Mouse (Mus musculus) kidney, postnatal 0 days (tissue): Measurements from ENCODE around the gene Fndc1. TPM values are rescaled to one million over a fixed set of nuclear protein-coding genes. Genes with fewer than 3 reads are reported as not detected.

Source experiments
- ATAC-seq: fragments of 200-750 bp; cut with Nextera tagmentation; replicated peaks from 2 replicates; pipeline ENCODE4 v1.8.0; 2017; ENCODE audit warnings: low read depth, moderate number of reproducible peaks, moderate TSS enrichment, moderate library complexity; ENCODE audit not compliant: low FRiP score
- DNase-seq: peaks from one replicate; pipeline ENCODE4 v3.0.0-alpha.2; 2016; ENCODE audit warnings: low spot score
- H3K27ac ChIP-seq: fragments of 300-500 bp; sonication (generic); 2 replicates; pipeline ENCODE4 v1.5.1; 2014; ENCODE audit warnings: mild to moderate bottlenecking
- H3K27me3 ChIP-seq: fragments of 300-500 bp; sonication (generic); 2 replicates; pipeline ENCODE4 v1.6.1; 2014; ENCODE audit warnings: low read length, mixed read lengths; ENCODE audit not compliant: insufficient read depth
- H3K36me3 ChIP-seq: fragments of 300-500 bp; sonication (generic); 2 replicates; pipeline ENCODE4 v1.6.1; 2014; ENCODE audit warnings: low read length, mixed read lengths; ENCODE audit not compliant: insufficient read depth
- H3K4me1 ChIP-seq: fragments of 300-500 bp; sonication (generic); replicated peaks from 2 replicates; pipeline ENCODE4 v1.6.1; 2014; ENCODE audit warnings: antibody characterized with exemption, low read length, mixed read lengths; ENCODE audit not compliant: insufficient read depth
- H3K4me2 ChIP-seq: fragments of 300-500 bp; sonication (generic); 2 replicates; pipeline ENCODE4 v1.6.1; 2014; ENCODE audit warnings: mild to moderate bottlenecking, low read length, moderate library complexity, mixed read lengths
- H3K4me3 ChIP-seq: fragments of 300-500 bp; sonication (generic); replicated peaks from 2 replicates; pipeline ENCODE4 v1.5.1; 2014; ENCODE audit warnings: low read depth, low read length
- H3K9ac ChIP-seq: fragments of 300-500 bp; sonication (generic); 2 replicates; pipeline ENCODE4 v1.6.1; 2014; ENCODE audit warnings: low read depth, low read length
- H3K9me3 ChIP-seq: fragments of 300-500 bp; sonication (generic); replicated peaks from 2 replicates; pipeline ENCODE4 v1.6.1; 2016; ENCODE audit warnings: low read length, inconsistent platforms, mixed read lengths
- CTCF ChIP-seq: IDR thresholded peaks from 2 replicates; pipeline ENCODE4 v1.5.1; 2016; ENCODE audit warnings: antibody characterized with exemption, low read depth, mild to moderate bottlenecking, moderate library complexity
- WGBS: fragments of 180-500 bp; shearing (Covaris S2); extraction: QIAGEN DNeasy Blood & Tissue Kit; methylation state at CpG from one replicate; pipeline ENCODE4 v1.1.7; 2014; 5-methylcytosine and 5-hydroxymethylcytosine counted together
- polyA plus RNA-seq: library from polyadenylated mRNA; unstranded; fragments of >200 nt; fragmentation: Nextera tagmentation; extraction: Ambion mirVana; gene quantifications from 2 replicates; pipeline ENCODE4 v1.2.1, GENCODE M21; 2015

Gene Fndc1
- 3.1 and 3.4 TPM in 2 replicates for polyA plus RNA-seq

DNA sequence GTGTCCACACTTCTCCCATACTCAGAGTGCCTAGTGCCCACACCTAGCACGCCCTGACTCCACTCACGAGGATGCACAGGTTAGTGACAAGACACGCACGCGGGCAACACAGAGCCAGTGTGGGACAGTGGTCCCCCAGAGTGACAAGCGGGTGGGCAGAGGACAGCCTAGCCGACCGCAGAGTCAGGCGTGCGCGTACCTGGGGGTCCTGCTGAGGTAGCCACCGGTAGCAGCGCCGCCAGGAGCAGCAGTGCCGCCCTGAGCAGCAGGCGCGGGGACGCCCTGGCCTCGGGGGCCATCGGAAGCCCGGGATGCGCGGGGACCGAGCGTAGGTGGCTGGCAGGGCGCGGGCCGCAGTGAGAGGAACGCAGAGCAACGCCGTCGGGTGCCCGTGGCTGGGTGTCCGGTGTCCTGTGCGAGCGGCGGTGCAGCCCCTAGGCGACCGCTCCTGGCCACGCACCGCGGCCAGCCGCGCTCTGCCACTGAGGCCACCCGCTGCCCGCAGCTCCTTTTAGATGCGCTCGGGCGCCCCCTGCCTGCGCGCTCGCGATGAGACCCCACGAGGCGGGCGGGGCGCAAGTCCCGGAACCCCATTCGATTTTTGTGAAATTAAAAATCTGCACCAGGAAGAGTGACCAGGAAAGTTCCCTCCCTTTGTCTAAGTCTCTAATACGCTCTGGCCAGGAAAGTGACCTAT, at the start of gene Fndc1:
Gene Fndc1 (minus strand): TSS at position 484 of the 697 bp plus-strand sequence.
- H3K27ac ChIP-seq: no peak within 1 kb of the TSS
- H3K4me1 ChIP-seq: peaks cover 3% of the 10 kb centered on the region; the same call in 1 of the 2 replicates
- WGBS: 1% methylated on average over 60 of the region's 60 CpGs
- H3K4me3 ChIP-seq: peak within 1 kb of the TSS; percentile 42
- H3K9me3 ChIP-seq: no peaks in the 10 kb centered on the region
- H3K9ac ChIP-seq: no peak within 1 kb of the TSS
- H3K4me2 ChIP-seq: peak within 1 kb of the TSS; percentile 77
- no peaks in the 10 kb centered on the region for H3K36me3 ChIP-seq
- TF ChIP-seq CTCF: peak; percentile 74
- ATAC-seq (peak; percentile 40; the same call in 1 of the 2 replicates), DNase-seq (peak; percentile 68)
- peaks cover 24% of the 10 kb centered on the region for H3K27me3 ChIP-seq

GRCm38 (mm10) chr17:7876541-7876940, 49.4 kb upstream of the Fndc1 start:
- DNase-seq: no peak
- 81% methylated on average over 13 of the region's 13 CpGs for WGBS
- Histone ChIP-seq H3K4me3 (no peak overlapping the region), H3K9ac (no peak overlapping the region), H3K4me2 (no peak overlapping the region), H3K4me1 (0 out of 2 replicates have a peak, but pooled peaks cover 6% of the 10 kb centered on the region), H3K9me3 (no peaks in the 10 kb centered on the region), H3K27ac (no peak overlapping the region), H3K27me3 (no peaks in the 10 kb centered on the region), H3K36me3 (no peaks in the 10 kb centered on the region)
- ATAC-seq: no peak
- no peak for TF ChIP-seq CTCF

GRCm38 (mm10) chr17:7875941-7876461, 48.9 kb upstream of the Fndc1 start:
- Histone ChIP-seq H3K4me1 (0 out of 2 replicates have a peak, but pooled peaks cover 6% of the 10 kb centered on the region), H3K9ac (peak overlapping the region; percentile 31; the same call in 1 of the 2 replicates), H3K27ac (peak overlapping the region; percentile 50; the same call in 1 of the 2 replicates), H3K27me3 (no peaks in the 10 kb centered on the region), H3K36me3 (no peaks in the 10 kb centered on the region), H3K4me2 (no peak overlapping the region), H3K9me3 (no peaks in the 10 kb centered on the region), H3K4me3 (no peak overlapping the region)
- no peak for TF ChIP-seq CTCF
- WGBS: 18% methylated on average over 12 of the region's 12 CpGs
- ATAC-seq (peak; percentile 85), DNase-seq (peak; percentile 97)

GRCm38 (mm10) chr17:7874776-7875531, 47.9 kb upstream of the Fndc1 start:
- no peak for ATAC-seq
- Histone ChIP-seq H3K4me3 (no peak overlapping the region), H3K4me2 (no peak overlapping the region), H3K27ac (no peak overlapping the region), H3K9me3 (no peaks in the 10 kb centered on the region), H3K36me3 (no peaks in the 10 kb centered on the region), H3K27me3 (no peaks in the 10 kb centered on the region), H3K4me1 (0 out of 2 replicates have a peak, but pooled peaks cover 6% of the 10 kb centered on the region), H3K9ac (no peak overlapping the region)
- no peak for TF ChIP-seq CTCF
- DNase-seq: no peak
- WGBS: 83% methylated on average over 21 of the region's 21 CpGs

GRCm38 (mm10) chr17:7873382-7873781, 46.3 kb upstream of the Fndc1 start:
- Histone ChIP-seq H3K27me3 (no peaks in the 10 kb centered on the region), H3K9ac (no peak overlapping the region), H3K4me2 (no peak overlapping the region), H3K27ac (no peak overlapping the region), H3K4me3 (no peak overlapping the region), H3K4me1 (0 out of 2 replicates have a peak, but pooled peaks cover 6% of the 10 kb centered on the region), H3K9me3 (no peaks in the 10 kb centered on the region), H3K36me3 (no peaks in the 10 kb centered on the region)
- DNase-seq (no peak), ATAC-seq (no peak)
- 74% methylated on average over 7 of the region's 7 CpGs for WGBS
- TF ChIP-seq CTCF: no peak

GRCm38 (mm10) chr17:7871800-7872199, 44.7 kb upstream of the Fndc1 start:
- Histone ChIP-seq H3K4me2 (no peak overlapping the region), H3K27ac (no peak overlapping the region), H3K4me3 (no peak overlapping the region), H3K9me3 (no peaks in the 10 kb centered on the region), H3K9ac (no peak overlapping the region), H3K4me1 (0 out of 2 replicates have a peak, but pooled peaks cover 6% of the 10 kb centered on the region), H3K27me3 (no peaks in the 10 kb centered on the region), H3K36me3 (no peaks in the 10 kb centered on the region)
- ATAC-seq (no peak), DNase-seq (no peak)
- 62% methylated on average over 10 of the region's 10 CpGs for WGBS
- TF ChIP-seq CTCF: no peak
